Mouse (Mus musculus) adrenal gland, adult (tissue): ENCODE results near the gene Tecr.
"Not testable (repeated sequence)": the region's sequence is repeated elsewhere in the genome, so short reads cannot be mapped to it uniquely, and the experiment has no call there.

ENCODE experiments used
- DNase-seq, 2 experiments: peaks; one replicate each; pipeline ENCODE4 v3.0.0; 2022 to 2023; ENCODE audit warnings: low spot score in 1 of 2; ENCODE audit not compliant: inconsistent age in 2 of 2

The Tecr gene

DNA sequence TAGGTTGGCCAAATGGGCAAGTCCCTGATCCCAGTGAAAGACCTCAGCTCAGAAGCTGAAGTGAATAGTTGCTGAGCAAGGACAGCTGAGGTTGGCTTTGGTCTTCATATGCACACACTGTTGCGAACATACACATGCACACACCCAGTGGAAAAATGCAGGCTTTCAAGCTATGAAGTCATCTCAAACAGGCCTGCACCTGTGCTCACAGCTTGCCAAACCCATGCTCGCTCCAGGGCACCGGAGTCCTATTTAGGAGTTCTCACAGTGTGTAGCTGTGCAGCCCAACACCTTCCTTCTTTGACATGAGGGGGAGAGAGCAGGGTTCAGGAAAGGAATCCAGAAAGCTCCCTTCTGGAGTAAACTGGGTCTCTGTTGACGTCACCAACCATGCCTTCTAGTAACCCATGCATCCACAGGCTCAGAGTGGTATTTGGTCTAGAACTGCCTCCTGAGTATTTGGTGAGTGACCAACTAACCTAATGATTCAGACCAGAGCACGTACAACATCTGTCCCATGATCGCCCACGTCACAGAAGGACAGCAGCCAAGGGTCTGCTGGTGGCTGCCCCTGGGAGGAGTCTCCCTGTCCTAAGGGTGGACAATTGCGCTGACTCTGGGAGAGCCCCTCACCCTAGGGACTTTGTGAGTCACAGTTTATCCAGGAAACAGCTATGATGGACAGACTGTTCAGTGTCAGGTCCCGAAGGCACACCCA is 12.0 kb upstream of the Tecr start:
- no peak for DNase-seq

DNA sequence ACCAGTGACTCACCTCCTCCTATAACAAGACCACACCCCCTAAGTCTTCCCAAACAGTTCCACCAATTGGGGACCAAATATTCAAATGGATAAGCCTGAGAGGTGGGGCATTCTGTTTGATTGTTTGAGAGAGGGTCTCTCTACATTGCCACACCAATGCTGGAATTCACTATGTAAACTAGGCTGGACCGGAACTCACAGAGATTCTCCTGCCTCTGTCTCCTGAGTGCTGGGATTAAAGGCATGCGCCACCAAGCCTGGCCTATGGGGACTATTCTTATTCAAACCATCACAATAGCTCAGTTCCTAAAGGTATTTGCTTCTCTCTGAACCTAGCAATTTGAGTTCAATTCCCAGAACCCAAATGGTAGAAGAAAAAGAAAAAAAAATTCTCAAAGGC is 10.8 kb upstream of the Tecr start:
- no peak for DNase-seq

DNA sequence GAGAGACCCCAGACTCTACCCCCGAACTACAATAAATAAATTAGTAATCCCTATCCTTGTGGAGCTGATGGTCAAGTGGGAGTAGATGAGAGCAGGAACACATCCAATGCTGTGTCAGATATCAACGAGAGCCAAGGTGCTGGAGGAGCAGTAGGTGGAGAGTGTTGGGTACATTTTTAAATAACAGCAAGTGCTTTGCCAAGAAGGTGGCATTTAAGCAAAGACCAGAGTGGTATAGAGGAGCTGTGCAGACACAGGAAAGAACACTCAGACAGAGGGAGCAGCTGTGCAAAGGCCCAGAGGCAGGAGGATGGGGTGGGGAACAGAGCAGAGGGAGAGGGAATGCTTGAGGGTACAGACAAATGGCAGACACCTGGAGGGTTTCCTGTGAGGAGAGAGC is 9.3 kb upstream of the Tecr start:
- no peak for DNase-seq

DNA sequence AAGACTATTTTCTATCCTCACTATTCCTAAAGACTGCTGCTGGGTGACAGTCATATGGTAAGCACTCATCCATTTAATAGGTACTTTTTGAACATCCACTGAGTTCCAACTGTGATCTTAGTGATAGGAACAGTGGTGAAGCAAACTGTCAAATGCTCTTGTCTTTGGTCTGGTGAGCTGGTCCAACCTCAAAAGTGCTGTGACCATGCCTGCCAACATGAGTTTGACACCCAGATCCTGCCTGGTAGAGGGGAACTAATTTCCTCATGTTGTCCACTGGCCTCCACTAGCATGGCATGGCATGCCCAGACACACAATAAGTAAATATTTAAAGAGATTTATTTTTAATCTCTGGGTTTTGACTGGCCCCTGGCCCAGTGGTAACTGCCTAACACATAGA is 8.9 kb upstream of the Tecr start:
- no peak for DNase-seq

GRCm38 (mm10) chr8:83613695-83614094 is 5.9 kb upstream of the Tecr start:
- no peak for DNase-seq

- no peak for DNase-seq
Observed at GRCm38 (mm10) chr8:83611921-83612320, 4.2 kb upstream of the Tecr start.

- peak in 1 of 2 experiments; percentile 52 for DNase-seq
Observed at GRCm38 (mm10) chr8:83609547-83610180, 1.9 kb upstream of the Tecr start.

DNA sequence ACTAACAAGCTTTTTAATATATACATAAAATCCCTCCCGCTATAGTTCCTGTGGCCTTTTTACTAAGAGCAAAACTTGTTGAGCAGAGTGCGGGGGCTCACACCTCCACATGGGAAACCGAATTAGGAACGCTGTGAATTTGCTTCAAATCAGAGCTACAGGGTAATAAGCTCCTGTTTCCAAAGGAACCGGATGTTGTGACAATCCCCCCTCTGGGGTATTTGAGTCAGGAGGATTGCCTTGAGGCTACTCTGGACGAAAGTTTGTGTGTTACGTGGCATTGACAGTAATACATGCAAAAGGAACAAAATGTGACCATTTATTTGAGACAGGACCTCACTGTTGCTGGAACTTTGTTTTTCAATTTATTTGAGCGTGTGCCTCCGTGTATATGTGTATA is 1.3 kb upstream of the Tecr start:
- no peak for DNase-seq

DNA sequence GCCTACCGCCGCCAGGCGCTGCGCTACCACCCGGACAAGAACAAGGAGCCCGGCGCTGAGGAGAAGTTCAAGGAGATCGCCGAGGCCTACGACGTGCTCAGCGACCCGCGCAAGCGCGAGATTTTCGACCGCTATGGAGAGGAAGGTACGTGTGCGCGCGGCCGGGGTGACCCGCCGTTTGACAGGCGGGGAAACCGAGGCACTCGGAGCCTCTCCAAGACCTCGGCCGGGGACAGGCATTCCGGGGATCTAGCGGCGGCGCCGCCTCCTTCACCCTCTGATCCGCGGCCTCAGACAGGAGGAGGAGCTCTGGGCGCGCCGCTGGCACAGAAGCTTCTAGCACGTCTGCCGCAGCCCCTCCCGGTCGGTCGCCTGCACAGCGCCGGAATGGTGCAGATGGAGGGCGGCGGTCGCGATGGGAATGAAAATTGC is 643 bp upstream of the Tecr start:
- peak; percentile 92 to 96 for DNase-seq

- peak in 1 of 2 experiments; percentile 61 for DNase-seq
Observed at GRCm38 (mm10) chr8:83602650-83603029, 5.1 kb downstream of the Tecr start.

- no peak for DNase-seq
Observed at GRCm38 (mm10) chr8:83599814-83600213, 8.0 kb downstream of the Tecr start.

DNA sequence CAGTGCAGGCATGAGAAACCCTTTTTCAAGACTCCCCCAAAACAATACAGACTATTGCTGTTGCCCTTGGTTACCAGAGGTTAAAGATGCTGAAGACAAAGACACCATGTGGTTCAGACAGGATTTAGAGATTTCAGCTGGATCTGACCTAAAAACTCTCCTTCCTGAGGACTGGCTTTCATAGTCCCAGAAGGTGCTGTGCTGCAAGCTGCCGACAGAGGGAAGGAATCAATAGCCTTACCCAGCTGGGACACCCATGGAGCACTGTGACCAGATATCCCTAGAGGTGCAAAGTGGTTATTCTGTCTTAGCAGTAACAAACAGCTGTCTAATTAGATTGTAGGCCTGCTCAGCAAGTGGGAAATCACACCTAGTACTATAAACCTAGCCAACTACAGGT is 9.6 kb downstream of the Tecr start:
- no peak for DNase-seq

DNA sequence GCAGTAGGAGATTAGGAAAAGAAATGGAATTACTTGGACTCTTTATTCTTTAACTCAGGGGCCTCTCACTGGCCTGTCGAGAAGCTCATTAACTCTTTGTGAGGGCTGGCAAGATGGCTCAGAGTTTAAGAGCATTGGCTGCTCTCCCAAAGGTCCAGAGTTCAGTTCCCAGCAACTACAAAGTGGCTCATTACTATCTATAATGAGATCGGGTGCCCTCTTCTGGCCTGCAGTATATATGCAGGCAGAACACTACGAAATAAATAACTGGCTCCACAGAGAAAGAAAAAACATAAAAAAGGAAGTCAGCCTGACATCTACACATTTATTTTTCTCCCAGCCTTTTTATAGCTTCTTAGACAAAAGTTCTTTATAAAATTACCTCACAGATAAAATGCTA is 11.4 kb downstream of the Tecr start:
- DNase-seq: peak in 1 of 2 experiments; percentile 59

DNA sequence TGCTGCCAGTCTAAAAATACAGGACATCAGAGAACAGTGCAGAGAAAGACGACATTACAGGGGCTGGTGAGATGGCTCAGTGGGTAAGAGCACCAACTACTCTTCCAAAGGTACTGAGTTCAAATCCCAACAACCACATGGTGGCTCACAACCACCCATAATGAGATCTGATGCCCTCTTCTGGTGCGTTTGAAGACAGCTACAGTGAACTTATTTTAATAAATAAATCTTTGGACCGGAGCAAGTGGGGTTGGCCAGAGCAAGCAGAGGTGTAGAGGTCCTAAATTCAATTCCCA is 12.8 kb downstream of the Tecr start:
- not testable (repeated sequence) for DNase-seq

GRCm38 (mm10) chr8:83594167-83595049 is 13.4 kb downstream of the Tecr start:
- DNase-seq: peak; percentile 98 to 99

- DNase-seq: no peak
Observed at GRCm38 (mm10) chr8:83593325-83594166, 14.2 kb downstream of the Tecr start.

DNA sequence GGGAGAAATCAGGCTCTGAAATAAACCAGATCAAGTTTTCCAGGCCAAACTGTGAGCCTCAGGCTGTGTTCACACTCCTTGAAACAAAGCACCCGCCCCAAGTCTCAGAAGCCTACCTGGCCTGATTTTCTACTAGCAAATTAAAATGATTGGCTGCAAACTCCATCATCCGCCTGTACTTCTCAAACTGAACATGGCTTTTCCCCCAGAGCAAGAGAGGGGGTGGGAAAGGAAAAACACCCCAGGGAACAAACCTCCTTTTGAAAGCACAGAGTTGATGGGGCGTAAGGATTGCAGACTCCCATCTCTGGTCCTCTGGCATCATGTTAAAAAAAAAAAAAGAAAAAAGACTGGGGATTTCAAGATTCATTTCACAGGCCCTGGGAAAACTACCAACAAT is 15.1 kb downstream of the Tecr start:
- no peak for DNase-seq

DNA sequence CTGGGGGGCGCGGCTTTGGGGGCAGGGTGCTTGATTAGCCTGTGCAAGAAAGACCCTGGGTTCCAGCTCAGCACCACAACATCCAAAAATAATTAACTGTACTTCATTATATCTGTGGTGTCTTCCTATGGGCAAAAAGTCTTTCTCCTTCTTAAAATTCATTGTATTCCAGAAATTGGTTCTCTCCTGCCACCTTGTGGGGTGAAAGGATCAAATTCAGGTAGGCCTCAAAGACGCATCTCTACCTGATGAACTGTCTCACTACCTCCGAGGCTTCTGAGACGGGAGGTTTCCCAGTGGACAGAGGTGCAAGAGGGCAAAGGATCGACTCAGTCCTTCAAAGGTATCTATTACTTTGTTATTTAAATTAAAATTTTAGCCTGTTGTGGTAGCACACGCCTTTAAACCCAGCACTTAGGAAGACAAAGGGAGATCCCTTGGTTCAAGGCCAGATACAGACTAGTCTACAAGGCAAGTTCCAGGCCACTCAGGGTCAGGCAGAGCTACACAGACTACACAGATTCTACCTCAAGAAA is 17.2 kb downstream of the Tecr start:
- DNase-seq: no peak

GRCm38 (mm10) chr8:83588886-83589285 is 18.9 kb downstream of the Tecr start:
- no peak for DNase-seq

DNA sequence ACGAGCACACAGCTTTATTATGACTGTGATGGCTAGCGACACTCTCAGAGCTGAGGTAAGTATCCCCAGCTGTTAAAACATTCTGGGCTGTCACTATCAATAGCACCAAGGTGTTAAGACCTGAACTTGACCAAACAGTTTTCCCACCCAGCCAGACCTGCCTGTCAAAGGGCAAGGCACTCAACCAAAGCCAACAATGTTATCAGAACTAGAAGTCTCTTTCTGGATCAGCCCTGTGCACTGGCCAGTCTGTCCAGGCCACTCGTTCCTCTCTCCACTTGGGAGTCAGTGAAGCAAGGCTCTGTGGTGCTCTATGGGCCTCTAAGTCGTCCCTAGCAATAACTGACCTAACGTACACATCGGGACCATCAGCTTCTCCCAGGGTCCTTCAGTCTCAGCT is 20.1 kb downstream of the Tecr start:
- DNase-seq: no peak

- peak in 1 of 2 experiments; percentile 33 for DNase-seq
Observed at GRCm38 (mm10) chr8:83585333-83585732, 22.4 kb downstream of the Tecr start.
